Mouse (Mus musculus) CH12.LX (cell line): ENCODE results near the gene Ucp2. TPM values are rescaled to one million over a fixed set of nuclear protein-coding genes. Genes with fewer than 3 reads are reported as not detected.

Experiments
- DNase-seq: peaks from one replicate; pipeline ENCODE4 v3.0.0-alpha.2; 2013; ENCODE audit errors: extremely low read depth
- H3K27ac ChIP-seq: 2 replicates; pipeline ENCODE4 v1.5.1; 2012; ENCODE audit warnings: low read depth, mild to moderate bottlenecking, control low read depth, moderate library complexity; ENCODE audit not compliant: insufficient read depth
- H3K27me3 ChIP-seq: replicated peaks from 2 replicates; pipeline ENCODE3; 2012; ENCODE audit warnings: inconsistent platforms
- H3K36me3 ChIP-seq, 2 experiments: replicated peaks in 1 of 2; 2 replicates each; pipeline versions ENCODE3 to v1.6.1; 2012; ENCODE audit warnings: inconsistent platforms in 1 of 2, low read length in 1 of 2, mild to moderate bottlenecking in 1 of 2, mixed read lengths in 1 of 2, moderate library complexity in 1 of 2; ENCODE audit not compliant: control insufficient read depth in 1 of 2, insufficient read depth in 1 of 2
- H3K4me1 ChIP-seq, 2 experiments: 2 replicates each; pipeline ENCODE4 v1.6.1; 2012; ENCODE audit warnings: inconsistent platforms in 1 of 2, moderate library complexity in 1 of 2; ENCODE audit not compliant: insufficient read depth in 2 of 2, control insufficient read depth in 1 of 2
- H3K4me2 ChIP-seq: 2 replicates; pipeline ENCODE4 v1.6.1; 2012; ENCODE audit warnings: low read depth, mild to moderate bottlenecking, control low read depth; ENCODE audit not compliant: poor library complexity, insufficient read depth, severe bottlenecking
- H3K4me3 ChIP-seq, 3 experiments: fragments of 150-350 bp in 1 of 3; sonication (generic) in 1 of 3; replicated peaks in 1 of 3; 2 replicates each; pipeline versions ENCODE3 to v1.5.1; 2011 to 2012; ENCODE audit warnings: low read depth in 2 of 3, low read length in 2 of 3, mild to moderate bottlenecking in 2 of 3, moderate library complexity in 2 of 3, control low read depth in 1 of 3, improper control_type of control experiment in 1 of 3, inconsistent platforms in 1 of 3, mixed read lengths in 1 of 3; ENCODE audit not compliant: poor library complexity in 1 of 3
- H3K79me2 ChIP-seq: replicated peaks from 2 replicates; pipeline ENCODE4 v1.6.1; 2012; ENCODE audit warnings: mild to moderate bottlenecking, moderate library complexity; ENCODE audit not compliant: control insufficient read depth, poor library complexity, insufficient read depth, severe bottlenecking; ENCODE audit errors: extremely low read depth
- H3K9ac ChIP-seq: 2 replicates; pipeline ENCODE4 v1.6.1; 2012; ENCODE audit warnings: low read depth, mild to moderate bottlenecking, control low read depth, moderate library complexity; ENCODE audit not compliant: insufficient read depth
- H3K9me3 ChIP-seq: replicated peaks from 2 replicates; pipeline ENCODE3; 2012; ENCODE audit warnings: low read length, inconsistent platforms, mixed read lengths
- BHLHE40 ChIP-seq: IDR thresholded peaks from 2 replicates; pipeline ENCODE4 v1.6.1; 2011; ENCODE audit warnings: mild to moderate bottlenecking, low read depth, low read length, improper control_type of control experiment
- CHD1 ChIP-seq: IDR thresholded peaks from 2 replicates; pipeline ENCODE4 v1.6.1; 2012; ENCODE audit warnings: low read depth, low read length, improper control_type of control experiment, inconsistent platforms
- CTCF ChIP-seq, 2 experiments: IDR thresholded peaks in 1 of 2; conservative IDR thresholded peaks in 1 of 2; 2 replicates each; pipeline ENCODE4 v1.5.1; 2011 to 2012; ENCODE audit warnings: low read depth in 2 of 2, low read length in 2 of 2, improper control_type of control experiment in 1 of 2, inconsistent platforms in 1 of 2, mild to moderate bottlenecking in 1 of 2, moderate library complexity in 1 of 2
- ELF1 ChIP-seq: IDR thresholded peaks from 2 replicates; pipeline ENCODE4 v1.6.1; 2014; ENCODE audit warnings: low read depth, mild to moderate bottlenecking, inconsistent platforms, low read length, improper control_type of control experiment
- ETS1 ChIP-seq: conservative IDR thresholded peaks from 2 replicates; pipeline ENCODE4 v1.6.1; 2012; ENCODE audit warnings: low read depth, mild to moderate bottlenecking, inconsistent platforms, low read length, improper control_type of control experiment, moderate library complexity
- HCFC1 ChIP-seq: IDR thresholded peaks from 2 replicates; pipeline ENCODE4 v1.6.1; 2012; ENCODE audit warnings: low read depth, mild to moderate bottlenecking, inconsistent platforms, low read length, improper control_type of control experiment
- JUN ChIP-seq: IDR thresholded peaks from 2 replicates; pipeline ENCODE4 v1.6.1; 2011; ENCODE audit warnings: low read depth, mild to moderate bottlenecking, low read length, improper control_type of control experiment, moderate library complexity; ENCODE audit not compliant: insufficient read depth
- JUND ChIP-seq: conservative IDR thresholded peaks from 2 replicates; pipeline ENCODE4 v1.6.1; 2011; ENCODE audit warnings: low read depth, low read length, improper control_type of control experiment
- KAT2A ChIP-seq: IDR thresholded peaks from 2 replicates; pipeline ENCODE4 v1.6.1; 2012; ENCODE audit warnings: low read length, improper control_type of control experiment, inconsistent platforms; ENCODE audit not compliant: insufficient replicate concordance
- MAFK ChIP-seq: IDR thresholded peaks from 2 replicates; pipeline ENCODE4 v1.6.1; 2011; ENCODE audit warnings: low read length, improper control_type of control experiment; ENCODE audit not compliant: insufficient replicate concordance
- MAX ChIP-seq: IDR thresholded peaks from 2 replicates; pipeline ENCODE4 v1.6.1; 2011; ENCODE audit warnings: low read length, improper control_type of control experiment
- MEF2A ChIP-seq: IDR thresholded peaks from 2 replicates; pipeline ENCODE4 v1.6.1; 2014; ENCODE audit warnings: low read depth, mild to moderate bottlenecking, inconsistent platforms, low read length, improper control_type of control experiment, borderline replicate concordance
- NELFE ChIP-seq: IDR thresholded peaks from 2 replicates; pipeline ENCODE4 v1.6.1; 2011; ENCODE audit warnings: low read depth, low read length, improper control_type of control experiment
- PAX5 ChIP-seq: IDR thresholded peaks from 2 replicates; pipeline ENCODE4 v1.6.1; 2012; ENCODE audit warnings: low read length, inconsistent platforms, mixed read lengths
- SMC3 ChIP-seq: IDR thresholded peaks from 2 replicates; pipeline ENCODE4 v1.6.1; 2011; ENCODE audit warnings: low read depth, low read length, improper control_type of control experiment
- TCF12 ChIP-seq: IDR thresholded peaks from 2 replicates; pipeline ENCODE4 v1.6.1; 2014; ENCODE audit warnings: low read depth, mild to moderate bottlenecking, inconsistent platforms, low read length, improper control_type of control experiment
- ZC3H11A ChIP-seq: IDR thresholded peaks from 2 replicates; pipeline ENCODE4 v1.6.1; 2012; ENCODE audit warnings: low read depth, mild to moderate bottlenecking, inconsistent platforms, low read length, improper control_type of control experiment
- ZNF384 ChIP-seq: IDR thresholded peaks from 2 replicates; pipeline ENCODE4 v1.6.1; 2012; ENCODE audit warnings: low read depth, low read length, improper control_type of control experiment, inconsistent platforms
- dilution Hi-C: fragments of 300-500 bp; cut with MboI; formaldehyde crosslinking; loops from 2 replicates; pipeline ENCODE4 v1.14.3; 2020; ENCODE audit warnings: low sequenced_read_pairs; ENCODE audit not compliant: extremely low pct_unique_long_range_greater_than_20kb, extremely low pct_ligation_motif_present
- in situ Hi-C: fragments of 300-500 bp; cut with MboI; formaldehyde crosslinking; loops from 3 replicates; pipeline ENCODE4 v1.14.3; 2019; ENCODE audit warnings: low sequenced_read_pairs, low pct_ligation_motif_present, low pct_unique_long_range_greater_than_20kb, mixed read lengths
- polyA plus RNA-seq: library from polyadenylated mRNA; unstranded; fragments of >175 nt; gene quantifications from 2 replicates; pipeline ENCODE4 v1.2.1, GENCODE M21; 2012; ENCODE audit warnings: low read depth; ENCODE audit not compliant: insufficient read length
- total RNA-seq, 2 experiments: library from RNA; depleted of rRNA; stranded (reverse); fragments of 300-350 nt in 1 of 2; fragments of >200 nt in 1 of 2; gene quantifications; 2 replicates each; pipeline ENCODE4 v1.2.3; 2012 to 2014

Gene Ucp2
- total and polyA plus RNA-seq, 3 experiments = 131 to 635 (median 131) TPM

- peaks cover 68 to 87% of the 10 kb centered on the region in 2 experiments for H3K36me3 ChIP-seq
- H3K4me3 ChIP-seq = no peak overlapping the region
- H3K4me2 ChIP-seq = no peak overlapping the region
- TF ChIP-seq CTCF (conservative IDR thresholded peaks at IDR 0.05 in 1 of 2, IDR thresholded peaks at IDR 0.05 in 1 of 2; ENCODE audit: low read depth in 2 of 2, low read length in 2 of 2) = no peak
- TF ChIP-seq NELFE = no peak
- TF ChIP-seq KAT2A = no peak
- TF ChIP-seq HCFC1 = no peak
- TF ChIP-seq ZC3H11A = no peak
- TF ChIP-seq SMC3 = no peak
- TF ChIP-seq CHD1 = no peak
- no peak for TF ChIP-seq BHLHE40
- no peak for TF ChIP-seq ZNF384
- no peak for TF ChIP-seq MAX
- TF ChIP-seq MAFK = no peak
- no peak overlapping the region for H3K27ac ChIP-seq
- dilution Hi-C loops (no loop called here), in situ Hi-C loops (no loop called here)
- peaks cover 0 to 12% of the 10 kb centered on the region in 2 experiments; a peak in 3 of 4 replicates for H3K4me1 ChIP-seq
- no peak overlapping the region for H3K9ac ChIP-seq
- no peaks in the 10 kb centered on the region for H3K9me3 ChIP-seq
- no peak for DNase-seq
- no peaks in the 10 kb centered on the region for H3K27me3 ChIP-seq
- H3K79me2 ChIP-seq = no peaks in the 10 kb centered on the region
These were observed 44.2 kb upstream of the Ucp2 start for GRCm38 (mm10) chr7:100448985-100449384.

- in situ Hi-C loops = no loop called here
- H3K79me2 ChIP-seq = no peaks in the 10 kb centered on the region
- TF ChIP-seq JUND = no peak
- no peak for TF ChIP-seq SMC3
- no peak for TF ChIP-seq CTCF (conservative IDR thresholded peaks at IDR 0.05 in 1 of 2, IDR thresholded peaks at IDR 0.05 in 1 of 2; ENCODE audit: low read depth in 2 of 2, low read length in 2 of 2)
- no peak for TF ChIP-seq ZNF384
- TF ChIP-seq KAT2A = no peak
- no peak overlapping the region for H3K9ac ChIP-seq
- no peak overlapping the region for H3K27ac ChIP-seq
- DNase-seq = no peak
- peaks cover 55 to 95% of the 10 kb centered on the region in 2 experiments for H3K36me3 ChIP-seq
- no peak overlapping the region for H3K4me3 ChIP-seq
- H3K4me2 ChIP-seq = no peak overlapping the region
- H3K9me3 ChIP-seq = no peaks in the 10 kb centered on the region
- dilution Hi-C loops = no loop called here
- H3K4me1 ChIP-seq = peaks cover 0 to 26% of the 10 kb centered on the region in 2 experiments; a peak in 2 of 4 replicates
- H3K27me3 ChIP-seq = no peaks in the 10 kb centered on the region
These were observed 35.0 kb upstream of the Ucp2 start for GRCm38 (mm10) chr7:100458153-100458552.

GRCm38 (mm10) chr7:100459862-100460261 lies 33.3 kb upstream of the Ucp2 start:
- H3K36me3 ChIP-seq = peaks cover 43 to 95% of the 10 kb centered on the region in 2 experiments
- H3K4me2 ChIP-seq = no peak overlapping the region
- H3K27me3 ChIP-seq = no peaks in the 10 kb centered on the region
- H3K4me3 ChIP-seq = no peak overlapping the region
- no peak for DNase-seq
- no peaks in the 10 kb centered on the region for H3K9me3 ChIP-seq
- H3K9ac ChIP-seq = no peak overlapping the region
- TF ChIP-seq MEF2A (no peak), CHD1 (no peak), ETS1 (no peak), JUN (no peak), KAT2A (no peak), TCF12 (no peak), ELF1 (no peak), PAX5 (no peak)
- dilution Hi-C loops = no loop called here
- H3K79me2 ChIP-seq = no peaks in the 10 kb centered on the region
- in situ Hi-C loops = no loop called here
- H3K27ac ChIP-seq = no peak overlapping the region
- peaks cover 0 to 26% of the 10 kb centered on the region in 2 experiments; a peak in 2 of 4 replicates for H3K4me1 ChIP-seq
